Mouse (Mus musculus): ENCODE results near the gene Fh1. TPM values are rescaled to one million over a fixed set of nuclear protein-coding genes. Genes with fewer than 3 reads are reported as not detected.

The Fh1 gene
- total and polyA plus RNA-seq, 3 experiments, result 100 to 122 (median 113) TPM

GRCm38 (mm10) chr1:175586656-175587055 lies 38.8 kb downstream of the Fh1 start:
- Histone ChIP-seq H3K4me3 (replicated peaks in 1 of 3; ENCODE audit: low read depth in 2 of 3, low read length in 2 of 3, poor library complexity in 1 of 3) (no peak overlapping the region), H3K9ac (ENCODE audit: insufficient read depth, low read depth) (no peak overlapping the region), H3K36me3 (replicated peaks in 1 of 2; ENCODE audit: control insufficient read depth in 1 of 2, insufficient read depth in 1 of 2, low read length in 1 of 2) (peaks cover 0 to 2% of the 10 kb centered on the region in 2 experiments), H3K79me2 (replicated peaks; ENCODE audit: control insufficient read depth, extremely low read depth, insufficient read depth, poor library complexity, severe bottlenecking) (no peaks in the 10 kb centered on the region), H3K4me2 (ENCODE audit: insufficient read depth, low read depth, poor library complexity, severe bottlenecking) (no peak overlapping the region), H3K27ac (ENCODE audit: insufficient read depth, low read depth) (no peak overlapping the region), H3K4me1 (ENCODE audit: control insufficient read depth in 1 of 2, insufficient read depth in 2 of 2) (no peaks in the 10 kb centered on the region), H3K9me3 (replicated peaks; ENCODE audit: low read length) (no peaks in the 10 kb centered on the region), H3K27me3 (replicated peaks) (no peaks in the 10 kb centered on the region)
- DNase-seq (ENCODE audit: extremely low read depth), result no peak
- in situ Hi-C loops (cut with MboI; ENCODE audit: low pct_ligation_motif_present, low pct_unique_long_range_greater_than_20kb, low sequenced_read_pairs), result no loop called here
- no peak for TF ChIP-seq MEF2A (IDR thresholded peaks at IDR 0.05; ENCODE audit: borderline replicate concordance, low read depth, low read length)
- no peak for TF ChIP-seq SIN3A (IDR thresholded peaks at IDR 0.05; ENCODE audit: low read length)
- TF ChIP-seq MAX (IDR thresholded peaks at IDR 0.05; ENCODE audit: low read length), result no peak
- no peak for TF ChIP-seq ZMIZ1 (IDR thresholded peaks at IDR 0.05; ENCODE audit: low read depth, low read length)
- no peak for TF ChIP-seq USF2 (conservative IDR thresholded peaks at IDR 0.05; ENCODE audit: low read depth, low read length)
- TF ChIP-seq EP300 (IDR thresholded peaks at IDR 0.05; ENCODE audit: low read length), result no peak
- TF ChIP-seq MAZ (IDR thresholded peaks at IDR 0.05; ENCODE audit: low read depth, low read length), result no peak
- no peak for TF ChIP-seq MYC (IDR thresholded peaks at IDR 0.05; ENCODE audit: low read depth, low read length)
- no peak for TF ChIP-seq KAT2A (IDR thresholded peaks at IDR 0.05; ENCODE audit: insufficient replicate concordance, low read length)
- no peak for TF ChIP-seq MAFK (IDR thresholded peaks at IDR 0.05; ENCODE audit: insufficient replicate concordance, low read length)
- TF ChIP-seq IRF4 (IDR thresholded peaks at IDR 0.05; ENCODE audit: low read depth, low read length), result no peak
- TF ChIP-seq SMC3 (IDR thresholded peaks at IDR 0.05; ENCODE audit: low read depth, low read length), result no peak
- no peak for TF ChIP-seq JUND (conservative IDR thresholded peaks at IDR 0.05; ENCODE audit: low read depth, low read length)
- dilution Hi-C loops (cut with MboI; ENCODE audit: extremely low pct_ligation_motif_present, extremely low pct_unique_long_range_greater_than_20kb, low sequenced_read_pairs), result no loop called here

- Histone ChIP-seq H3K27ac (ENCODE audit: insufficient read depth, low read depth) (no peak overlapping the region), H3K4me2 (ENCODE audit: insufficient read depth, low read depth, poor library complexity, severe bottlenecking) (no peak overlapping the region), H3K36me3 (replicated peaks in 1 of 2; ENCODE audit: control insufficient read depth in 1 of 2, insufficient read depth in 1 of 2, low read length in 1 of 2) (peaks cover 0 to 2% of the 10 kb centered on the region in 2 experiments), H3K9ac (ENCODE audit: insufficient read depth, low read depth) (no peak overlapping the region), H3K79me2 (replicated peaks; ENCODE audit: control insufficient read depth, extremely low read depth, insufficient read depth, poor library complexity, severe bottlenecking) (no peaks in the 10 kb centered on the region), H3K4me3 (replicated peaks in 1 of 3; ENCODE audit: low read depth in 2 of 3, low read length in 2 of 3, poor library complexity in 1 of 3) (no peak overlapping the region), H3K4me1 (ENCODE audit: control insufficient read depth in 1 of 2, insufficient read depth in 2 of 2) (no peaks in the 10 kb centered on the region), H3K9me3 (replicated peaks; ENCODE audit: low read length) (no peaks in the 10 kb centered on the region), H3K27me3 (replicated peaks) (no peaks in the 10 kb centered on the region)
- dilution Hi-C loops (cut with MboI; ENCODE audit: extremely low pct_ligation_motif_present, extremely low pct_unique_long_range_greater_than_20kb, low sequenced_read_pairs), result no loop called here
- no peak for DNase-seq (ENCODE audit: extremely low read depth)
- TF ChIP-seq TCF12 (IDR thresholded peaks at IDR 0.05; ENCODE audit: low read depth, low read length) (no peak), PAX5 (IDR thresholded peaks at IDR 0.05; ENCODE audit: low read length) (no peak), ZMIZ1 (IDR thresholded peaks at IDR 0.05; ENCODE audit: low read depth, low read length) (no peak), NRF1 (IDR thresholded peaks at IDR 0.05; ENCODE audit: low read depth, low read length) (no peak)
- in situ Hi-C loops (cut with MboI; ENCODE audit: low pct_ligation_motif_present, low pct_unique_long_range_greater_than_20kb, low sequenced_read_pairs), result no loop called here
Measured at GRCm38 (mm10) chr1:175585267-175585666, 40.2 kb downstream of the Fh1 start.

Measured in CH12.LX (cell line).